Mouse (Mus musculus): ENCODE results near the gene Grip1.

DNA sequence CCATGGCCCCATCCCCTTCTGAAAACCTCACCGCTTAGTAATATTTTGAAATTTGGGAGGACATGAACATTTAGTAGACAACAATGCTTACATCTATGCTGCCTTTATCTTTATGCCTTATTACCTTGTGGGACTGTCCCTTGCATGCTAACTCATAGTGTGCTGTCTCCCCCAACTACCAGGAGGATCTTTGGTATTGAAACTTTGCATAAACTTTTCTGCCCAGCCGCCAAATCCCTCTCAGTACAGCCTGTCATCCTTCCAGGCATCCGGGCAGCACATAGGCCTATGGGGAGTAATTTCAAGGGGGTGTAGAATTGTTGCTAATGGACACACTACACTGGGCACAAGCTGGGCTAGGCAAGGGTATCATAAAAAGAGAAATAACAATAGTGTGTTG lies 162.4 kb downstream of the Grip1 start:
- no peak for TF ChIP-seq CTCF (IDR thresholded peaks at IDR 0.05; ENCODE audit: low read depth)
- TF ChIP-seq EP300 (IDR thresholded peaks at IDR 0.05; ENCODE audit: low read depth), result no peak

All from liver, postnatal 0 days (tissue).